Mouse (Mus musculus): ENCODE data around the gene Ocm.

GRCm38 (mm10) chr5:143985381-143985780 lies 41.1 kb downstream of the Ocm start:
- TF ChIP-seq CTCF (conservative IDR thresholded peaks at IDR 0.05; ENCODE audit: insufficient read depth, insufficient read length, low read depth, low read length) (no peak), POLR2A (IDR thresholded peaks at IDR 0.05; ENCODE audit: low read depth, low read length) (no peak)
